Mouse (Mus musculus): ENCODE measurements around the gene Kprp.
"Not testable (repeated sequence)": the region's sequence is repeated elsewhere in the genome, so short reads cannot be mapped to it uniquely, and the experiment has no call there.

Gene Kprp

GRCm38 (mm10) chr3:92827108-92827507 lies at the start of gene Kprp:
Kprp (minus strand) TSS chr3:92827247.
- no peaks in the 10 kb centered on the region for H3K27me3 ChIP-seq (ENCODE audit: control insufficient read depth, insufficient read depth, low read length, poor library complexity, severe bottlenecking)
- DNase-seq (ENCODE audit: low read depth, low spot score): no peak
- H3K36me3 ChIP-seq (ENCODE audit: control insufficient read depth, insufficient read depth, low read length, poor library complexity, severe bottlenecking): no peaks in the 10 kb centered on the region

GRCm38 (mm10) chr3:92874180-92874579 lies 47.1 kb upstream of the Kprp start:
- no peaks in the 10 kb centered on the region for H3K36me3 ChIP-seq (ENCODE audit: control insufficient read depth, insufficient read depth, low read length, poor library complexity, severe bottlenecking)
- no peak for DNase-seq (ENCODE audit: low read depth, low spot score)
- H3K27me3 ChIP-seq (ENCODE audit: control insufficient read depth, insufficient read depth, low read length, poor library complexity, severe bottlenecking): no peaks in the 10 kb centered on the region

- Histone ChIP-seq H3K27me3 (ENCODE audit: control insufficient read depth, insufficient read depth, low read length, poor library complexity, severe bottlenecking) (no peaks in the 10 kb centered on the region), H3K36me3 (ENCODE audit: control insufficient read depth, insufficient read depth, low read length, poor library complexity, severe bottlenecking) (no peaks in the 10 kb centered on the region)
- DNase-seq (ENCODE audit: low read depth, low spot score): no peak
Observed at GRCm38 (mm10) chr3:92870116-92870515, 43.1 kb upstream of the Kprp start, which contains the start of gene 2310050C09Rik. 2310050C09Rik (minus strand) TSS chr3:92870216.

GRCm38 (mm10) chr3:92851186-92851585 lies 24.1 kb upstream of the Kprp start, which contains the start of gene Lce1l:
Lce1l (minus strand) TSS chr3:92851286.
- DNase-seq (ENCODE audit: low read depth, low spot score): no peak
- no peaks in the 10 kb centered on the region for H3K27me3 ChIP-seq (ENCODE audit: control insufficient read depth, insufficient read depth, low read length, poor library complexity, severe bottlenecking)
- no peaks in the 10 kb centered on the region for H3K36me3 ChIP-seq (ENCODE audit: control insufficient read depth, insufficient read depth, low read length, poor library complexity, severe bottlenecking)

GRCm38 (mm10) chr3:92825808-92826207 lies 1.2 kb downstream of the Kprp start:
- H3K36me3 ChIP-seq (ENCODE audit: control insufficient read depth, insufficient read depth, low read length, poor library complexity, severe bottlenecking): no peaks in the 10 kb centered on the region
- H3K27me3 ChIP-seq (ENCODE audit: control insufficient read depth, insufficient read depth, low read length, poor library complexity, severe bottlenecking): no peaks in the 10 kb centered on the region
- no peak for DNase-seq (ENCODE audit: low read depth, low spot score)

- DNase-seq (ENCODE audit: low read depth, low spot score); H3K36me3 ChIP-seq (ENCODE audit: control insufficient read depth, insufficient read depth, low read length, poor library complexity, severe bottlenecking); H3K27me3 ChIP-seq (ENCODE audit: control insufficient read depth, insufficient read depth, low read length, poor library complexity, severe bottlenecking): not testable (repeated sequence)
Observed at GRCm38 (mm10) chr3:92816036-92816435, 11.0 kb downstream of the Kprp start.

GRCm38 (mm10) chr3:92815581-92815980 lies 11.5 kb downstream of the Kprp start:
- Histone ChIP-seq H3K27me3 (ENCODE audit: control insufficient read depth, insufficient read depth, low read length, poor library complexity, severe bottlenecking) (no peaks in the 10 kb centered on the region), H3K36me3 (ENCODE audit: control insufficient read depth, insufficient read depth, low read length, poor library complexity, severe bottlenecking) (no peaks in the 10 kb centered on the region)
- no peak for DNase-seq (ENCODE audit: low read depth, low spot score)

- Histone ChIP-seq H3K27me3 (ENCODE audit: control insufficient read depth, insufficient read depth, low read length, poor library complexity, severe bottlenecking) (no peaks in the 10 kb centered on the region), H3K36me3 (ENCODE audit: control insufficient read depth, insufficient read depth, low read length, poor library complexity, severe bottlenecking) (no peaks in the 10 kb centered on the region)
- no peak for DNase-seq (ENCODE audit: low read depth, low spot score)
Observed at GRCm38 (mm10) chr3:92807791-92808190, 19.3 kb downstream of the Kprp start, which contains the start of gene Lce1k. Lce1k (minus strand) TSS chr3:92807891.

GRCm38 (mm10) chr3:92790414-92790813 lies 36.6 kb downstream of the Kprp start, which contains the start of gene Lce1j:
Lce1j (minus strand) TSS chr3:92790514.
- no peak for DNase-seq (ENCODE audit: low read depth, low spot score)
- no peaks in the 10 kb centered on the region for H3K27me3 ChIP-seq (ENCODE audit: control insufficient read depth, insufficient read depth, low read length, poor library complexity, severe bottlenecking)

GRCm38 (mm10) chr3:92778799-92779198 lies 48.2 kb downstream of the Kprp start, which contains the start of gene Lce1i:
Lce1i (minus strand) TSS chr3:92778899.
- H3K36me3 ChIP-seq (ENCODE audit: control insufficient read depth, insufficient read depth, low read length, poor library complexity, severe bottlenecking): no peaks in the 10 kb centered on the region
- DNase-seq (ENCODE audit: low read depth, low spot score): no peak
- H3K27me3 ChIP-seq (ENCODE audit: control insufficient read depth, insufficient read depth, low read length, poor library complexity, severe bottlenecking): no peaks in the 10 kb centered on the region

More at GRCm38 (mm10) chr3:92790414-92790813, 36.6 kb downstream of the Kprp start, which contains the start of gene Lce1j:
- no peaks in the 10 kb centered on the region for H3K36me3 ChIP-seq (ENCODE audit: control insufficient read depth, insufficient read depth, low read length, poor library complexity, severe bottlenecking)

Data from splenic B cell, adult 2 months (primary cell).